Mouse (Mus musculus) heart, postnatal 10 days (tissue): ENCODE data around the gene Trak1. TPM values are rescaled to one million over a fixed set of nuclear protein-coding genes. Genes with fewer than 3 reads are reported as not detected.

Source experiments
- DNase-seq, 2 experiments: peaks; one replicate each; pipeline ENCODE4 v3.0.0; 2021
- intact Hi-C: fragments of 180-260 bp; cut with DNase I; formaldehyde crosslinking; loops from one replicate; pipeline ENCODE4 v1.15.1; 2025
- total RNA-seq, 2 experiments: library from RNA; stranded (reverse); gene quantifications; 2 replicates each; pipeline ENCODE4 v1.2.3; 2021

Gene Trak1
- total RNA-seq, 2 experiments from 2014 or later, result 334 to 336 TPM

DNA sequence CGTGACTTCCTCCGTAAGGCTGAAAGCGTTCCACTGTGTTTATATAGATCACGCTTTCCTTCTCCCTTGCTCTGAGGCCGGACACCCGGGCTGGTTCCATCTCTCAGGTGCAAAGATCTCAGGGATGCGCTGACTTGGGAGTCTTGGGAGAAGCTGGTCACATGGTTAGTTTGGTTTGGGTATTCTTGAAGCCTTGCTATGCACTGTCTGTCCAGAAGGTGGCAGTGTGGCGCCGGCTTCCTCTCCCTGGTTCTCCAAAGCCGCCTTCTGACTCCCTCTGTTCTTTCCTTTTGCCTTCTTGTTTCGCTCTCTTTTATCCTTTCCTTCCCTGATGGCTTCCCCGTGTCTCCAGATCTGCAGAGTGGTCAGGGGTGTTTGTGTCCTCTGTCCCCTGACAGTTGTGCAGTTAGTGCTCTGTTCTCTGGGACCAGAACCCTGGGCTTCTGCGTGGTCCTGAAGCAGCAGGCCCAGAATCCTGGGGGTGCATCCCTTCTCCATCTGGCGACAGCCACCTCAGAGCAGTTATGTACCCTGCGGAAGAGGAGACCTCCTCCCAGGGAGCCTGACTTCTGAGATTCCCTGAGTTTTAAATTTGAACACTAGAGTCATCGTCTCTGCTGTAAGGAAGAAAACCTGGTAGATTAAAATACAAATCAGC lies 87.9 kb downstream of the Trak1 start:
- intact Hi-C loops, result loop anchor here (5.0 kb wide), 1 partner anchor 72 kb away; no protein-coding TSS in a partner anchor
- peak; percentile 84 to 90 for DNase-seq

DNA sequence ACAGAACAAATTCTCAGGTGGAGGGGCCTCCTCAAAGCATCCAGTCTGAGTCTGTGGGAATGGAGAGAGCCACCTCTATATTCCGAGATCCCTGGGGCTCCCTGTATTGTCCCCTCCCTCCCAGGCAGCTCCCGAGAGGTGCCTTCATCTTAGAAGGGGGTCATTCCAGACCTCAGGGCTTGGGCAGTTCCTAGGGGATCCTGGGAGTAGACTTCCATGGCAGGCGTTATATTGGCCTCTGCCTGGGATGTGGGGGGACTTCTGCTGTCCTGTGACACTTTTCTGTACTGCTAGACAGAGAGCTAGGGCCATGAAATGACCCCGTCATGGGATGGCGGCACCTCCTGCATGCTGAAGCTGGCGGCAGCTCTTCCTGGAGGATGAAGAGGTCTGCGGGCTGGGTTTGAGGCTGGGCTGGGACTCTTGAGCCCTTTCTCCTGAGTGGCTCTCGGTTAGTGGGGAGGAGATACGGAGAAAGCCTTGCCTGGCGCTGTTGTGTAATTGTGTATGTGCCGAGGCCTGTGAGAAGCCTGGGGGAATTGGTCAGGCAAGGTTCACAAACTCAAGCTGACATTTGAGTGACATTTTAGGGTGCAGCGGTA lies 88.5 kb downstream of the Trak1 start:
- DNase-seq, result no peak
- intact Hi-C loops, result loop anchor here (5.0 kb wide), 1 partner anchor 71 kb away; no protein-coding TSS in a partner anchor

DNA sequence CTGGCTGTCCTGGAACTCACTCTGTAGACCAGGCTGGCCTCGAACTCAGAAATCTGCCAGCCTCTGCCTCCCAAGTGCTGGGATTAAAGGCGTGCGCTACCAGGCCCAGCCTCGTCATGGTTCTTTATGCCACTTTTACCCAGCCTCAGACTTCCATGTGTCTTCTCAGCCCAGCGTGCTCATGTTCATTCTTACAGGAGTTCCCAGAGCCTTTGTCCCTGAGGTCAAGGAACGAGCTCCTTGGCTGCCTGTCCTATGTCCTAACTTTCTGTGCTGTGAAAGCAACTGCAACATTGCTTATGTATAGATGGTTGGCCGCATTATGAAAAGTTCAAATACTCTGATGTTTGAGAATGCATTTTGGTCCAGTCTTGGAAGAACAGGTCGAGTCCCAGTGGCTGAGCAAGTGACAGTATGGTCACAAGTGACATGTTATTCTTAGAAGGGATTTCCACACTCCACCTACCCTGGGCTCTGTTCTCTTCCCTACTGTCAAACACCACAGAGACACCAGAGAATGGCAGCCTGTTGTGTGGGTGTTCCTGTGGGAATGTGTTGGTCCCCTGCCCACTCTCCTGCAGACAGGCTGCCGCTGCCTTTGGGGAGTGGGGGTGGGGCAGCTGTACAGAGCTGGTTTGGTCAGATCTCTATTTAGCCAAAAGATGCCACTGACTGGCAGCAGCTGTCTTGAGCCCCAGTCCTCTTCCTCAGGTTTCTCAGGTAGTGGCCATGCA lies 90.4 kb downstream of the Trak1 start:
- peak; percentile 68 to 69 for DNase-seq

DNA sequence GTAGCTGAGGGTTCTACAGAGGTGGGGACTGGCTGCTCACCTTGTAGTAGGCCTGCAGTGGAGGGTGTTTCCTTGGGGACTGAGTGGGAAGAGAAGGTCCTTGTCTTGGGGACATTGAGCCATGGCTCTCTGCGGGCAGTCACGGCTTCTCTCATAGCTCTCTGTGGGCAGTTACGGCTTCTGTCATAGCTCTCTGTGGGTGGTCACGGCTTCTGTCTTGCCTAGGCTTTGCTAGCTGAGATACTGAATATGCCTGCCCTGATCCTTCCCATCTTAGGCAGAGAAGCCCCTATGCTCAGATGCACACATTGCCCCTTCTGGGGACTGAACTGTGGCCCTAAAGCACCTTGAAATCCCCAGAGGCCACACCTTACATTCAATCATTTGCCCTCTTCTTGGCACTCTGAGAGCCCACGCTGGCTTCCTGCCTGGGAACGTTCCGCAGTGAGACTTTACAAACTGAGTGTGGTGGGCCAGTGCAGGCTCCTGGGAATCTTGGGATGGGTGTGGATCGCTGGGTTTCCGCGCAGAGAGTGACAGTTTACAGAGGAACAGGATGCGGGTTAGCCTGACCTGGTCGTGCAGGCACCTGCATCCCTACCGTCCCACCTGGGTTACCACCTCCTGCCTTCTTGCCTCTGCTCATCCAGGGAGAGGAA lies 91.1 kb downstream of the Trak1 start:
- DNase-seq, result no peak
- intact Hi-C loops, result loop anchor here (5.0 kb wide), 1 partner anchor 69 kb away; no protein-coding TSS in a partner anchor

More for the DNA sequence above, 90.4 kb downstream of the Trak1 start:
- intact Hi-C loops, result loop anchor here (5.0 kb wide), 1 partner anchor 70 kb away; no protein-coding TSS in a partner anchor

DNA sequence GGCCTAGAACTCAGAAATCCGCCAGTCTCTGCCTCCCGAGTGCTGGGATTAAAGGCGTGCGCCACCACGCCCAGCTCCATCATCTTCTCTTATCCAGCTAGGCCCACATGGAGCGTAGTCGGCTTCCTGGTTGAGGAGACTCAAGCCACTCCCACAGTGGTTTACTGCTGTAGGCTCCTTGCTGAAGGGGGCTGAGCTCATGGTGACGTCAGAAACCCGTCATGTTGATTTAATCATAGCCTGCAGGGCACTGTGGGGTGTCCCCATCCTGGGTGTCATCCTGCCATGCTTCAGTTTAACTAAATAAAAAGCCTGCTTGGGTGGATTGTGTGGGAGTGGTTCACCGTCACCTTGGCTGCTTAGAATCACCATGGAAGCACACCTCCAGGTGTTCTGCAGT lies 92.0 kb downstream of the Trak1 start:
- intact Hi-C loops, result loop anchor here (5.0 kb wide), 1 partner anchor 68 kb away; no protein-coding TSS in a partner anchor
- DNase-seq, result no peak

DNA sequence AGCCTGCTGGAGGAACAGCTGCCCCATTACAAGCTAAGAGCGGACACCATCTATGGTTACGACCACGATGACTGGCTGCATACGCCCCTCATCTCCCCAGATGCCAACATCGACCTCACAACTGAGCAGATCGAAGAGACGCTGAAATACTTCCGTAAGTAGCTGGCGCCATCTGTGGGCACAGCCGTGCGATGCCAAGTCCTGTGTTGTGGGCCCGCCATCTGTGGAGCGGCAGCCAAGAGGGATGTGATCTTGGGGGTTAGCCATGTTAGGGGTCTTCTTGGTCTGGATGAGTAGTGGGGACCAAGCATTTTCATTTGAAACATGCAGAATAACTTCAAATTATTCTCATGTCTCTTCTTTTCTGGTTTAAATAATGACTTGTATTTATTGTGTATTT lies 94.6 kb downstream of the Trak1 start:
- intact Hi-C loops, result loop anchor here (5.0 kb wide), 2 partner anchors 45 to 215 kb away; no protein-coding TSS in a partner anchor
- no peak for DNase-seq

DNA sequence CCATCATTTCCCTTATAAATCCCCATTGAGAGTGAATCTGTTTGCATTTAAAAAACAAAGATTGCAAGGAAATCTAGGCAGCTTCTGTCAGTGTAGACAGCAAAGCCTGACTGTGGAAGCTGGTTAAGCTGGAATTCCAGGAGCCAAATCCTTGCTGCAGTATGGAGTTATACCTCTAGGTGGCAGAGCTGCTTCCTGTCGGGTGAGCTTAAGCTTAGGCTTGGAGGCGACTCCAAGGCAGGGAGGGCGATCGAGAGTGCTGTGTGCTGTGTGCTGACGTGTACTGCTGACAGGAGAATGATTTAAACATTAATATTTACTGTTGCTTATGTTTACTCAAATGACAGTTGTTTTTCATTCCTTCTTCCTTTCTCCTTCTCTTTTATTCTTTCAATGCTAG lies 95.1 kb downstream of the Trak1 start:
- DNase-seq, result peak; percentile 82 to 89
- intact Hi-C loops, result loop anchor here (5.0 kb wide), 2 partner anchors 45 to 215 kb away; no protein-coding TSS in a partner anchor

DNA sequence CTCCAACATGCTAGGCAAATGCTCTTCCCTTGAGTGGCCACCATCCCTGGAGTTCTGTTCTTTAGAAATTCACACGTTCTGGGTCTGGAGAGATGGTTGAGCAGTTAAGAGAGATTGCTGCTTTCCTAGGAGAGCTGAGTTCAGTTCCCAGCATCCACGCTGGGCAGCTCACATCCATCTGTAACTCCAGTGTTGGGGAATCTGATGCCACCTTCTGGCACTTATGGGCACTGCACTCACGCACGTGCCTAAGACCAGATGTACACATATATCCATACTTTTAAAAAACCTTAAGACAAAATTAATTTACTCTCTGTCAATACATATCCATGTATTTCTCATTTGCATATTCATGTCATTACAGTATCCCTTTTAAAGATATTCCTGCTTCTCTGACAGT lies 95.8 kb downstream of the Trak1 start:
- DNase-seq, result no peak
- intact Hi-C loops, result loop anchor here (5.0 kb wide), 2 partner anchors 44 to 214 kb away; no protein-coding TSS in a partner anchor

DNA sequence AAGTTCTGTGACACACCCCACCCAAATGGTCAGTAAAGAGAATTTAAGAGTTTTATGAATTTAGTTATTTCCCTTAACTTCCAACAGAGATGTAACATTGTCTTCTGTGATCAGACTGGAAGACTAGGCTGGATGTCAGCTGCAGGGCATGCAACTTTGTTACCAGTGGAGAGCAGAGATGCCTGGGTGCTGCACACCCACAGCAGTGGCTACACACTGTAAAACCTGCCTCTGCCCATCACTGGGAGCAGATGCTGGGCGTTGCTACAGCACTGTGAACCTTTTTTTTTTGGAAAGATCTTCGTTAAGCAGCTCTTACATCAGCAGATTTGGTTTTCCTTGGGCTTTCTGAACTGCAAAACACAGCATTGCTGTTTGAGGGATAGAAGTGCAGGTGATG lies 97.6 kb downstream of the Trak1 start:
- intact Hi-C loops, result loop anchor here (5.0 kb wide), 2 partner anchors 42 to 212 kb away; no protein-coding TSS in a partner anchor
- no peak for DNase-seq

DNA sequence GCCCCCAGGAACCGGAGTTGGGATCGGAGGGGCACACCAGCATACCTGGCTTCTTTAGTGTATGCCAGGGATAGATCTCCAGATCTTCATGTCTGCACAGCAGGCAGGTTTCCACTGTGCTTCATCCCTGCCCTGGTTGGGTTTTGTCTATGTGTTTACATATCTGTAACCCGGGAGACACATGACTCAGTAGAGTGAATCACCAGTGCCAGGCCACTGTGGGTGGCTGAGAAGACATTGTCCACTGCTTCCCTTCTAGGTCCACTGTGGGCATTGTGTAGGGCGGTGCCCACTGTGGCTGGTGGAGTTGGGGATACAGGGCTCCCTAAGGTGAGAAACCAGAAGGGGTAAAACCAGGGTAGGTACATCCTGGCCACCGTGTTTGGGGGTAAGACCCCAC lies 98.5 kb downstream of the Trak1 start:
- no peak for DNase-seq
- intact Hi-C loops, result no loop called here

DNA sequence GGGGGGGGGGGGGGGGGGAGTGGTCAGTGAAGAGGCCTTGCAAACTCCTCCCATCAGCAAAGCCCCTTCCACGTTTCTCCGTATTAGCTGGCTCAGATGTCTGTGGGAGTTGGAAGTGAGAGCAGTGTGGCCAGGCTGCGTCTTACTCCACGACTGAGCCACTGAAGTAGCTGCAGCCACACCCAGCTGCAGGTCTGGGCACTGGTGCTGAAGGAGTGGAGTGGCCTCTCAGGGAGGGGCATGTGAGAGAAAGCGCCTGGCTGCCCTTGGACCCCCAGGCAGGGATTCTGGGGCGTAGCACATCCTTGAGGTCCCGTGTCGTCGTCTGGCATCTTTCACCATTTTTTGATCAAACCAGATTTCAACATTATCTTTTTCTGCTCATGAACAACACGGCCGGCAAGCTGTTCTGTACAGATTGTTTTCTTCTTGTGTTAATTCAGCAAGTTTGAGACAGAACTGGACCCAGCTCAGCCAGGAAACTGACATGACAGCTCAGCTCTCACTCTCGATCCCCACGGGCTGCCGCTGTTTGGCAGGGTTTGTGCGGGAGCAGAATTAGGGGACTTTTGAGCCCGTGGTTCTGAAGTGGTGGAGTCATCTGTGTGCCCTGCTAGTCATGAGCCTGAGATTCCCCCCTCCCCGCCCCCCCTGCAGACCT lies 100.9 kb downstream of the Trak1 start:
- DNase-seq, result peak; percentile 50 to 59
- intact Hi-C loops, result no loop called here

DNA sequence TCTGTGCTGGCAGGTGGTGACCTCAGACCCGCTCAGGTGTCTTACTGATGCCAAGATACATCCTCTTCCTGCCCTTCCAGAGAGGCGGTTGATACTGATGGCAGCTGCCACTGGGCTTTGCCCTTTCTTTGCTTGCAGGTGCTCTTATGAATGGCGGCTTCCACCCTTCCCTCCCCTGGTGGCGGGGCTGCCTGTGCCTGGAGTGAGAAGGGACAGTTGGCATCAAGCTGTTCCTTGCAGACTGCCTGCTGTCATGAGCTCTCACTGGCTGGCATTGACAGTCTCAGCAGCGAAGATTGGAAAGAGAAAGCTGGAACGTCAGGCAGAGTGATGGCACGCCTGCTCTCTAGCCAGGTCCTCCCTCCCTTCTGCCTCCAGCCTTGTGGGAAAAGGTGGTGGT lies 101.5 kb downstream of the Trak1 start:
- peak in 1 of 2 experiments; percentile 52 for DNase-seq
- intact Hi-C loops, result no loop called here

DNA sequence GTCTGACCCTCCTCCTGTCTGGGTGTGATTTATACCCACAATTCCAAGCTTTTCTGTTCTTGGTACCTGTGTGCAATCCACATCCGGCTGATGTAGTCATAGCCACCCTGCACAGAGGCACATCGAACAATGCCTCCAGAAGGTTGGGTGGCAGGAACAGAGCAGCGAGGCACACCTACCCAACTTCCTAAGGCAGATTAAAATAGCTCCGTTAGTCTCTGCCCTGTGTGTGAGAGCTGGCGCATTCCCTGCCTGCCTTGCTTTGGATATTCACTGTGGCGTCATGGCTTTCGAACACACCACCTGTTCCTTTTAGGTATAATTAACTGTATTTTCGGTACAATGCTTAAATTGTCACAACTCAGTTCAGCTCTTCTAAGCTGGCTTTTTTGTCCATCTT lies 103.3 kb downstream of the Trak1 start:
- intact Hi-C loops, result no loop called here
- DNase-seq, result no peak

DNA sequence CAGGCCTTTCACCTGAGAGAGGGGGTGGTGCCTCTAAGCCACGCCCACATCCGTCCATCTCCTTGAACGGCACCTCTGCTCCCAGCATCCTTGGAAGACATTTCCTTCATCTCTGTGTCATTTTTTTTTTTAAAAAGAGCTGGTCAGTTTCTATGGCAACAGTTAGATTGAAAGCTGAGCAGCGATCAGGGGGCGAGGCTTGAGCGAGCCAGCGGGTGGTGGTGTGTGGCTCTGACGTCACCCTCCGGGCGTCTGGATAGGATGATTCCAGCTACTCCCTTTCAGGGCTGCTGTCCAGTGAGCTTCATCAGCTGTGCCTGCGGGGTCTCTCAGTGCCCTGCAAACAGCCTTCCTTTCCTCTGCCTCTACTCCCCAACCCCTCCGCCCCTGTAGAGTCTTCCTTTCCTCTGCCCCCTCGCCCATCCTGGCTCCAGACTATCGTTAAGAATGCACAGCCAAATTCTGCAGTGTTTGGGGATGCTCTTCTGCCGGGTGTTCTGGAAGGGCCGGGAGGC lies 105.9 kb downstream of the Trak1 start:
- intact Hi-C loops, result no loop called here
- DNase-seq, result peak; percentile 61 to 71

DNA sequence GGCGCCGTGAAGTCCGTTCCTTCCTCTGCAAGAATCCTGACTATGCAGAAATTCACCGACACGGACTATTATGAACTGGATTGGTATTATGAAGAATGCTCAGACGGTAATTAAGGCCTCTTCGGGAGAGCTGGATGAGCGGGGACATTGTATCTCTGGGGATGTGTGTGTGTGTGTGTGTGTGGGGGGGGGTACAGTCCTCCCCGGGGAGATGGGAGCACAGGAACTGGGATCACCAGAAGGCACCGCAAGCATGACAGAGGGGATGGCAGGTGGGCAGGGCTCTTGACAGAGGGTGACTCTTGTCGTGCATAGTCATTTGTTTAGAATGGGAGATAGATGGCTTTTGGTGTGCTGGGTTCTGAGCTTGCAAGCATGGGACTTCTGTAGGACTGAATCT lies 106.4 kb downstream of the Trak1 start:
- intact Hi-C loops, result no loop called here
- DNase-seq, result no peak

DNA sequence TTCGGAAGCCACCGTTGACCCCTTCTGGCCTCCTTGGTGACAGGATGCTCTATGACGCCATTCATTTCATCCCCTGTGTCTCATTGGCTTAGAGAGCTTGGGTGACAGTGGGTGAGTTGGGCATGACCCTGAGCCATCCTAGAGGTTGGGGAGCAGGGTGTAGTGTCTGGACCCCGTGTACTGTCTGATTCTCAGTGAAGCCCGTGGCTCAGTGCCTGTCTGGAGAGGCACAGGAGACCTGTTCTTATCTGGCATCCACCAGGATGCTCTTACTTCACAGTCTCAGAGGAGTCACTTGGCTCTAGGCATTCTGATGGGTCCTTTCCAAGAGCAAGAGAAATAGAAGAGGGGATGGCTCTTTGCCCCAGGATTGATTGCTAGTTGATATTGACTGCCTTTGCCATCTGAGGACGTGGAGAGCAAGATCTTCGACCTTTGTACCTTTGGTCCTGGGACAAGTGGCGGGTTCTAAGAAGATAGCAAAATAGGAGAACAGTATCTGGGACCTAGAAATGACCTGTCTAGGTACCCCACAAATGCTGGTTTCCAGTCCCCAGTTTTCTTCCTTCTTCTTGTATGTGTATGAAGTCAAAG lies 107.9 kb downstream of the Trak1 start:
- no peak for DNase-seq
- intact Hi-C loops, result no loop called here

DNA sequence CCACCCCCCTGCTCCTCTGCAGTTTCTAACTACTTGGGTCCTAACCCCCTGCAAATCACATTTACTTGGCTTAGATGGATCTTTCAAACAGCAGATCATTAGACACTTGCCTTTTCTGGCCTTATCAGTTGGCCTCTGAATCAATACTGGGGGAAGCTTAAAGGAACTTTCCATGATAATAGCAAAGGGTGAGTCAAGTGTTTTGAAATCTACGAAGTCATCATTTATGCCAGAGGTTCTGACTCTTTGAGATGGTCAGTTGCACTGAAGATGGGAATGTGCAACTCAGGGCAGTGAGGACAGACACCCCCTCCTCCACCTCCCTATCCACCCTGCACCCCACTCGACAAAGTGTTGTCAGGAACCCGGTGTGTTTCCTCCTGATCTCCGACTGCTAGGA lies 108.5 kb downstream of the Trak1 start:
- intact Hi-C loops, result no loop called here
- DNase-seq, result no peak

DNA sequence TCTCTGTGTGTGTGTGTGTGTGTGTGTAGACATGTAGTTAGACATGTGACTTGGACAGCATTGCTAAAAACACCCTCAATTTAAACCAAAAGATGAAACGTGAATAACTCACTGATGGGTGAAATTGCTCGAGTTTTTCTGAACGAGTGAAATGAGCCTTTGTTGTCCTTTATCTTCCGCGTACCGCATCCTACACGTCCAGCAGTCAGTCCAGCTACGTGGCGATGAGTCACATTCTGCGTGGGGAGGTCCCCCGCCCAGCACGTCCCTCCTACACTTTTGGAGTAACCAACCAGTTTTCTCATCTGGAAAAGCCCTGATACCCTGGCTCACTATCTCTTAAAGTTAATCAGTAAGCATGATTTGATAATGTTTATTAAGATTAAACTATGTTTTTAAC lies 116.9 kb downstream of the Trak1 start:
- no peak for DNase-seq
- intact Hi-C loops, result no loop called here

DNA sequence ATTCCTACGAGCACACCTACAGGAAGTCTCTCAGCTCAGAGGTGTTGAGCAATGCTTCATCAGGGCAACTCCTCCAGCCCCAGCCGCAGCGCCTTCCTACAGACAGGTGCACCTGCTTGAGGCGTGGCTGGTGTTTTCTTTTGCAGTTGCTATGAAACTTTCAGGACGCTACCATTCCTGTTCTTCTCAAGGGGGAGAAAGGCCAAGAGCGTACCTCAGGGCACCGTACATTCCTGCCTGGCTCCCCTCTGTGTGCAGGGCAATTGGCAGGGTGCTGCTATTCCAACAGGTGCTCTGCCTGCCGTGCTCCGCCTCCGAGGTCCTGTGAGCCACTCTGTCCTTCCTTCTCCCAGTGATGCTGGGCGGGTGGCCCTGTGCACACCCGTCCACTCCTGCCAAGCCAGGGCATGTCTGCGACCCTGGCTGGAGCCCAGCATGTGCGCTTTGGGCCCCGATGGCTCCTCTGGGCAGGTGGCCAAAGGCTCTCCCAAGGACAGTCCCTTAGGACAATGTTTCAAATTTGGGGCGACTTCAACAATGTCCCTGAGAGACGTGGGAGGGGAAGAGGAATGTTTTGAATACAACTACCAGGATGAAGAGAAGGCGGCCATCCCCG lies 118.4 kb downstream of the Trak1 start:
- intact Hi-C loops, result no loop called here
- peak; percentile 86 to 88 for DNase-seq
